Mouse (Mus musculus) MEL (cell line): Measurements from ENCODE around the gene Washc2. TPM values are rescaled to one million over a fixed set of nuclear protein-coding genes. Genes with fewer than 3 reads are reported as not detected.

Experiments used
- DNase-seq: peaks from one replicate; pipeline ENCODE4 v3.0.0; 2011; ENCODE audit warnings: low read depth, low spot score
- H3K27ac ChIP-seq: 2 replicates; pipeline ENCODE4 v1.5.1; 2012; ENCODE audit warnings: low read depth, mild to moderate bottlenecking, control low read depth, low read length, moderate library complexity; ENCODE audit not compliant: control insufficient read depth
- H3K27me3 ChIP-seq, 2 experiments: fragments of 150-350 bp in 1 of 2; sonication (generic) in 1 of 2; 2 replicates each; pipeline ENCODE4 v1.6.1; 2012; ENCODE audit warnings: low read length in 2 of 2, mild to moderate bottlenecking in 2 of 2, improper control_type of control experiment in 1 of 2, moderate library complexity in 1 of 2; ENCODE audit not compliant: insufficient read depth in 2 of 2, control insufficient read depth in 1 of 2
- H3K36me3 ChIP-seq, 2 experiments: 2 replicates each; pipeline ENCODE4 v1.6.1; 2012 to 2014; ENCODE audit warnings: low read length in 2 of 2, improper control_type of control experiment in 1 of 2, inconsistent platforms in 1 of 2, mild to moderate bottlenecking in 1 of 2; ENCODE audit not compliant: insufficient read depth in 2 of 2, control insufficient read depth in 1 of 2
- H3K4me1 ChIP-seq, 2 experiments: fragments of 150-350 bp in 1 of 2; sonication (generic) in 1 of 2; 2 replicates each; pipeline ENCODE4 v1.6.1; 2012; ENCODE audit warnings: low read length in 2 of 2, improper control_type of control experiment in 1 of 2, mild to moderate bottlenecking in 1 of 2; ENCODE audit not compliant: insufficient read depth in 2 of 2, control insufficient read depth in 1 of 2
- H3K4me3 ChIP-seq, 2 experiments: fragments of 150-350 bp in 1 of 2; sonication (generic) in 1 of 2; 2 replicates each; pipeline ENCODE4 v1.5.1; 2012; ENCODE audit warnings: low read depth in 2 of 2, low read length in 2 of 2, mild to moderate bottlenecking in 2 of 2, moderate library complexity in 2 of 2, control low read depth in 1 of 2, improper control_type of control experiment in 1 of 2; ENCODE audit not compliant: control insufficient read depth in 1 of 2, insufficient read depth in 1 of 2
- H3K79me2 ChIP-seq: 2 replicates; pipeline ENCODE4 v1.6.1; 2012; ENCODE audit warnings: mild to moderate bottlenecking, low read length, moderate library complexity; ENCODE audit not compliant: control insufficient read depth, poor library complexity, insufficient read depth
- H3K9ac ChIP-seq: 2 replicates; pipeline ENCODE4 v1.6.1; 2012; ENCODE audit warnings: low read depth, mild to moderate bottlenecking, control low read depth, low read length, moderate library complexity; ENCODE audit not compliant: control insufficient read depth, poor library complexity, severe bottlenecking
- H3K9me3 ChIP-seq: fragments of 150-350 bp; sonication (generic); replicated peaks from 2 replicates; pipeline ENCODE4 v1.6.1; 2012; ENCODE audit warnings: mild to moderate bottlenecking, low read length, improper control_type of control experiment, moderate library complexity; ENCODE audit not compliant: insufficient read depth
- E2F4 ChIP-seq: IDR thresholded peaks from 2 replicates; pipeline ENCODE4 v1.6.1; 2011; ENCODE audit warnings: low read depth, low read length, improper control_type of control experiment, borderline replicate concordance
- EP300 ChIP-seq, 2 experiments: IDR thresholded peaks; 2 replicates each; pipeline ENCODE4 v1.6.1; 2011; ENCODE audit warnings: improper control_type of control experiment in 2 of 2, low read length in 2 of 2, low read depth in 1 of 2, mild to moderate bottlenecking in 1 of 2
- ETS1 ChIP-seq: IDR thresholded peaks from 2 replicates; pipeline ENCODE4 v1.6.1; 2012; ENCODE audit warnings: low read depth, mild to moderate bottlenecking, inconsistent platforms, low read length, improper control_type of control experiment, moderate library complexity
- GABPA ChIP-seq: IDR thresholded peaks from 2 replicates; pipeline ENCODE4 v1.6.1; 2012; ENCODE audit warnings: low read depth, mild to moderate bottlenecking, inconsistent platforms, low read length, improper control_type of control experiment, moderate library complexity
- GATA1 ChIP-seq: IDR thresholded peaks from 2 replicates; pipeline ENCODE4 v1.6.1; 2011; ENCODE audit warnings: low read depth, low read length, improper control_type of control experiment
- JUND ChIP-seq: IDR thresholded peaks from 2 replicates; pipeline ENCODE4 v1.6.1; 2011; ENCODE audit warnings: low read depth, mild to moderate bottlenecking, improper control_type of control experiment, low read length
- MAX ChIP-seq: IDR thresholded peaks from 2 replicates; pipeline ENCODE4 v1.6.1; 2011; ENCODE audit warnings: low read length, improper control_type of control experiment
- MAZ ChIP-seq: IDR thresholded peaks from 2 replicates; pipeline ENCODE4 v1.6.1; 2012; ENCODE audit warnings: low read depth, mild to moderate bottlenecking, inconsistent platforms, low read length, improper control_type of control experiment
- MEF2A ChIP-seq: IDR thresholded peaks from 2 replicates; pipeline ENCODE4 v1.6.1; 2014; ENCODE audit warnings: low read depth, mild to moderate bottlenecking, inconsistent platforms, low read length, improper control_type of control experiment; ENCODE audit not compliant: poor library complexity, insufficient replicate concordance, severe bottlenecking; ENCODE audit errors: extremely low read depth
- POLR2AphosphoS5 ChIP-seq: IDR thresholded peaks from 2 replicates; pipeline ENCODE4 v1.6.1; 2012; ENCODE audit warnings: low read depth, borderline replicate concordance, mild to moderate bottlenecking, inconsistent platforms, low read length, moderate library complexity, mixed read lengths
- SIN3A ChIP-seq: IDR thresholded peaks from 2 replicates; pipeline ENCODE4 v1.6.1; 2012; ENCODE audit warnings: low read length, improper control_type of control experiment, inconsistent platforms
- TAL1 ChIP-seq: IDR thresholded peaks from 2 replicates; pipeline ENCODE4 v1.6.1; 2012; ENCODE audit warnings: mild to moderate bottlenecking, inconsistent platforms, low read length, moderate library complexity, mixed read lengths
- TBP ChIP-seq: IDR thresholded peaks from 2 replicates; pipeline ENCODE4 v1.8.0; 2011; ENCODE audit warnings: low read depth, low read length, improper control_type of control experiment
- TCF12 ChIP-seq: IDR thresholded peaks from 2 replicates; pipeline ENCODE4 v1.6.1; 2014; ENCODE audit warnings: low read depth, mild to moderate bottlenecking, inconsistent platforms, low read length, improper control_type of control experiment, moderate library complexity
- USF1 ChIP-seq: IDR thresholded peaks from 2 replicates; pipeline ENCODE4 v1.6.1; 2014; ENCODE audit warnings: low read depth, mild to moderate bottlenecking, inconsistent platforms, low read length, improper control_type of control experiment, moderate library complexity
- polyA plus RNA-seq, 2 experiments: library from polyadenylated mRNA; stranded (reverse) in 1 of 2; unstranded in 1 of 2; fragments of >175 nt in 1 of 2; fragments of >200 nt in 1 of 2; gene quantifications; 2 replicates each; pipeline versions ENCODE4 v1.2.1 to v1.2.4; 2012; ENCODE audit warnings: low replicate concordance in 2 of 2, low read depth in 1 of 2; ENCODE audit not compliant: insufficient read length in 2 of 2, insufficient read depth in 1 of 2, missing spikeins in 1 of 2
- total RNA-seq: library from RNA; depleted of rRNA; stranded (reverse); fragments of 300-350 nt; gene quantifications from 2 replicates; pipeline ENCODE4 v1.2.3, GENCODE M21; 2012

Gene Washc2
- total and polyA plus RNA-seq, 3 experiments: 25.3 to 38.3 TPM; not detected in 1

DNA sequence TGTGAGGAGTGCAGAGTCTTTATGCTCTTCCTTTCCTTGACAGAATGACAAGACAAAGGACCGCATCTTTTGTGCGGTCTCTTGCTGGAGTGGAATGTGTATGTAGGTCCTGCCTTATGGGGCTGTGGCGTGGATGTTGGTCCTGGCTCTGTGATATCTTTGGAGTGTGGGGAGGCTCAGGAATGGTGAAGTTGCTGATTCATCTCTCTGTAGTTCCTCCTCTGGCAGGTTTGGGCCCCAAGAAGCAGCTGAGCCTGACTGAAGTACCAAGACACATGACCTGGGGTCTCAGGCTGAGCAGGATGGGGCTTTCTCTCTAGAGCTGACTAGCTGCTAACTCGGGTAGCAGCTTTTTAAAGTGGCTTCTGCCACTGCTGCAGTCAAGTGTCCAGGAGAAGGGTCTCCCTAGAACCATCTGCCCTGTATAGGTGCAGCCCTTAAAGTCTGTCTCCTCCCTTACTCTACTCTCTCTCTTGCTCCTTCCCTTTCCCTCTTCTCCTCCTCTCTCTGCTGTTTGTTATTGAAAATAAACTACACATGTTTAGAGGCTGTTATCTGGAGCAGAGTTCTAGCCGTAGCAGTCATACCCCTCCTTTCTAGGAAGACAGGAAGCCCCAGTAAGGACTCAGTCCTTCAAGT lies 71.0 kb downstream of the Washc2 start:
- peak overlapping the region; percentile 31 for H3K9ac ChIP-seq
- H3K79me2 ChIP-seq: no peaks in the 10 kb centered on the region
- H3K4me1 ChIP-seq: peaks cover 11 to 20% of the 10 kb centered on the region in 2 experiments
- H3K36me3 ChIP-seq: peaks cover 0 to 20% of the 10 kb centered on the region in 2 experiments; a peak in 2 of 4 replicates
- H3K4me3 ChIP-seq: no peak overlapping the region
- TF ChIP-seq EP300 (IDR thresholded peaks at IDR 0.05; ENCODE audit: low read depth in 1 of 2, low read length in 2 of 2) (peak in 1 of 2 experiments; percentile 22; a peak in 2 of 4 replicates), ETS1 (0 out of 2 replicates have a peak, but pooled peaks have one; percentile 38), SIN3A (peak; percentile 47; the same call in 1 of the 2 replicates), USF1 (peak; percentile 39; the same call in 1 of the 2 replicates), E2F4 (no peak), TBP (no peak)
- no peaks in the 10 kb centered on the region for H3K27me3 ChIP-seq
- H3K9me3 ChIP-seq: no peaks in the 10 kb centered on the region
- peak overlapping the region; percentile 37 for H3K27ac ChIP-seq
- DNase-seq: peak; percentile 51

- no peaks in the 10 kb centered on the region for H3K79me2 ChIP-seq
- H3K27ac ChIP-seq: no peak overlapping the region
- H3K9ac ChIP-seq: no peak overlapping the region
- no peaks in the 10 kb centered on the region for H3K27me3 ChIP-seq
- H3K9me3 ChIP-seq: no peaks in the 10 kb centered on the region
- peaks cover 0 to 17% of the 10 kb centered on the region in 2 experiments; a peak in 2 of 4 replicates for H3K36me3 ChIP-seq
- peaks cover 8 to 20% of the 10 kb centered on the region in 2 experiments for H3K4me1 ChIP-seq
- TF ChIP-seq GATA1 (peak; percentile 42; the same call in 1 of the 2 replicates), TAL1 (0 out of 2 replicates have a peak, but pooled peaks have one; percentile 27), GABPA (no peak), EP300 (IDR thresholded peaks at IDR 0.05; ENCODE audit: low read depth in 1 of 2, low read length in 2 of 2) (peak; percentile 61), MAX (no peak), TCF12 (peak; percentile 29; the same call in 1 of the 2 replicates), MEF2A (no peak), MAZ (no peak), POLR2AphosphoS5 (no peak), JUND (no peak), ETS1 (0 out of 2 replicates have a peak, but pooled peaks have one; percentile 55)
- H3K4me3 ChIP-seq: no peak overlapping the region
- DNase-seq: peak; percentile 51
These were observed 73.2 kb downstream of the Washc2 start for GRCm38 (mm10) chr6:116281014-116281413.
